Mouse (Mus musculus) spleen, postnatal 4 days (tissue): ENCODE data around the gene Scyl1.
"Not testable (repeated sequence)": the region's sequence is repeated elsewhere in the genome, so short reads cannot be mapped to it uniquely, and the experiment has no call there.

Experiments used
- DNase-seq, 2 experiments: peaks; one replicate each; pipeline ENCODE4 v3.0.0; 2022; ENCODE audit warnings: low spot score in 2 of 2

The Scyl1 gene

DNA sequence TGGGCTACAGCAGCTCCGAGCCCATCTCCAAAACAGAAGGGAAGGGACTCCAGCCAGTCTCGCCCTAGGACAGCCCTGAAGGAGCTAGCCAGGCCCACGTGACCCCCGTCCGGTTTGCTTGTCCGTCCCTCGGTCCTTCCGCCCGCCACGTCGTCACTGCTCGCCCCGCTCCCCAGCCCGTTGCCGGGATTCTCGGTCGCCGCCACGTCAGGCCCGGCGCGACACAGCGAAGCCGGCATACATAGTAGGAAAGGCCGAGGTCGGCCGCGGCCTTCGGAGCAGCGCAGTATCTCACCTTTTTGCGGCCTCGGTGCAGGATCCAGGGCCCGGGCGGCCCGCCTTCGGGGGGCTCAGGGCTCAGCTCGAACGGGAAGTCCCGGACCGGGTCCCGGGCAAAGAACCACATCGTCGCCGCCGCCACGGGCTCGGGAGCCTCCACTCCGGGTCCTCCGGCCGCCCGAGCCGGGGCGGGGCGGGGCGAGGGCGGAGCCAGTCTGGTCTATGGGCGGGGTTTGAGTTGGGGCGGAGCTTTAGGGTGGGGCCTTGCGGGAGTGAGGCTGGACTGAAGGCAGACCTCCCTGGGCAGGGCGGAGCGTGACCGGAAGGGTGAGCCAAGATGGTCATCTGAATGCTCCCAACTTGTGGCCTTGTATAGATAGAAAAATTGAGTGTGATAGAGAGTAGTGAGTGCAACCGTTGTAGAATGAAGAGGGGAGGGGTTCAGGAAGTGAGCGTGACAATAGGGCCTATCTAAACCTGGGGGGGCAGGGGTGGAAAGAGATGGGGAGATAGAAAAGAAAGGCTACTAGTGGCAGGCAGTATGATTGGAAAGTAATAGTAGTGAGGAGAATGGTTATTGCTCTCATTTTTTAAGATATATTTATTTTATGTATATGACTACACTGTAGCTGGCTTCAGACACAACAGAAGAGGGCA is at the start of gene Scyl1:
Gene Scyl1, minus strand, starts transcription at position 495 of the 936 bp plus-strand sequence.
- DNase-seq, result peak; percentile 96 to 98

DNA sequence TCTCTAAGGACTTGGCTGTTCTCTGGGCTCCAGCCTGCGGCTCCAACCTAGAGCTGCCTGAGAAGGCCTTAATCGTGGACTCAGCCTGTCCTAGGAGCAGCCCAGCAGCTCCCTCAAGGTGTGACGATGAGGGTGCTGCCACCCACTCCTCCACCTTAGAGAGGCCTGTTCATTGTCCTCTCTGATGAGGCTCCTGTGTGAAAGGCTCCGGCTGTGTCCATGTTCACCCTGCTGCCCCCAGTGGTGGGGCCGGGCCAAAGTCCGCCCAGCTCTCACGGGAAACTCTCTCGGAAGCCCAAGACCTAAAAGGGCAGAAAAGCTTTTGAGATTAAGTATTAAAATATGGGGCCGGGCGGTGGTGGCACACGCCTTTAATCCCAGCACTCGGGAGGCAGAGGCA is 48.3 kb upstream of the Scyl1 start:
- peak in 1 of 2 experiments; percentile 46 for DNase-seq

DNA sequence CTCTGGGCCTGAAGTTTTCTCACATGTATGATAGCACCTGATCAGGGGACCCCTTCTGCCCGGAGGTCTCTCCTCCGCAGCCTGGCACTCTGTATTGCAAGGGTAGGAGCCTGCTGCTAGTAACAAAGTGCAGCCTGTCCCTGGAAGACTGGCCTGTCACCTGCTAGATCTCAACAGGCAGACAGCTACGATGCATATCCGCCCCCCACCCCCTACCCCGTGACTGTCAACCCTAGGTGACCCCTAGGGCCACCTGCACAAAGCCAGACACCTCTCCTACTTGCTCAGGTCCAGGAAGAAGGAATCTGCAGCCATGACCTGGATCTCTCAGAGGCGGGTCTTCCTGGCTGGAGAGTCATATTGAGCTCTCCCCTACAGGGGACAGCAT is 47.4 kb upstream of the Scyl1 start:
- DNase-seq, result no peak

DNA sequence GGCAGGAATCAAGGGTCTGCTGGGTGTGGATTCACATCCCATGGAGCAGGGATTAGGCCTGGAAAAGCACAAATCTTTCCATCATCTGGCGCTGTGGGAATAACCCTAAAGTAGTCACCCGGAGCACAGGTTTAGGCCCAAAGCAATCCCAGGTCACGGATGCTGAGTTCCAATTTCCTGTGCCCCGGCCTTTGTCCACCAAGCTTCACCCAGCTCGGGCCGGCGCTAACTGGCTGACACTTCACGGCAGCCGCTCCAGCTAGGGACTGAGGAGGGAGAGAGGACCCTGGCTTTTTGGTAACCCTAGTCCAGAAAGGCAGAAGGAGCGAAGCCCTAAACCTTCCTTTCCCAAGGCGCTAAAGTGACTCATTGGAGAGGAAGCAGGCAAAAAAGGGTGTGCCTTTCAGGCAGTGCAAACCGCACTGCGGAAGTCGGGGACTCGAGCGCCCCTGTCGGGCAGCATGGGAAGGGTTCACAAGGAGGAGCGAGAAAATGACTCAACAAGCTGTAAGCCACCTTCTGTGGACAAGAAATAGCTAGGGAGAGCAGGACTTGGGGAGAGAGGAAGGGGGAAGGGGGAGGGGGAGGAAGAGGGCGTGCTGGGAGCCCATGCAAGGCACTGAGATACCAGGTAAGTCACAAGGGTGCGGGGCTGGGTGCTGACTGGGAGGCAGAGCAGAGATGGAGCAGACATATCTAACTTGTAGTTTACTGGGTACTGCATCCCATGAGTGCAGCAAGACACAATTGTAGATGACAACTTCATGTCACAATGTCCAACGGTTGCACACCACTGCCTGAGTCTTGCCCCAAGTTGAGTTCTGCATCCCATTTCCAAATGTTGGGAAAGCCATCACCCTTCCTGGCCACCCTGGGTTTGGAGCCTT is 46.7 kb upstream of the Scyl1 start:
- peak; percentile 90 to 96 for DNase-seq

DNA sequence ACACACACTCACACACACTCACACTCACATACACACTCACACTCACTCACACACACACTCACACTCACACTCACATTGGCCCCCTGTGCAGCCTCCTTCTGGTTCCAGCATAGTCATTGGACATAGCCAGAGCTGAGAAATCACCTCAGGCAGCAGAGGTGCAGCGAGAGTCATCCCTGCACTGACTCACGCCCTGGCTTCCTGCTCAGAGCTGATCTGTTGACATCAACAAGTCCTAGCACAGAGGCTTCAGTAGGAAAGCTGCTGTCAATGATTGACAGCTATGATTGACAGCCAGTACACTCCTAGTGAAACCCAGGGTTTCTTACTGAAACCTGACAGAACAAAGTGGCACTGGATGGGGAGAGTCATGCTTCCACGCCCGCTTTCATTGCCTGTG is 44.7 kb upstream of the Scyl1 start:
- no peak for DNase-seq

DNA sequence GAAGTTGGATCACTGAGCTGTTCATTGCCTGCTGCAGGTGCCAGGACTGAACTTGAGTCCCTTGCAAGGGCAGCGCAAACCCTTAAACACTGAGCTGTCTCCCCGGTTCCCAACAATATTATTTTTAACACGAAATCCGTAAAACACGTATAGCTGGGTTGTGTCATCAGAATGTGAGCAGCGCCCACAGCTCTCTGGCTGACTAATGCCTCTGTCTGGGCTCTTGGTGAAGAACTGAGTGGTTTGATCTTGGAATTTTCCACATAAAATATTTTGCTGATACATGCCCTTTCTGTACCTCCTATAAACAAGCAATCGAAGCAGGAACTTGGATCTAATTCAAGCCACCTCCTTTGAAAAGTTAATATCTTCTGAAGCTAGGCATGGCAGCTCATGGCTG is 43.8 kb upstream of the Scyl1 start:
- DNase-seq, result no peak

DNA sequence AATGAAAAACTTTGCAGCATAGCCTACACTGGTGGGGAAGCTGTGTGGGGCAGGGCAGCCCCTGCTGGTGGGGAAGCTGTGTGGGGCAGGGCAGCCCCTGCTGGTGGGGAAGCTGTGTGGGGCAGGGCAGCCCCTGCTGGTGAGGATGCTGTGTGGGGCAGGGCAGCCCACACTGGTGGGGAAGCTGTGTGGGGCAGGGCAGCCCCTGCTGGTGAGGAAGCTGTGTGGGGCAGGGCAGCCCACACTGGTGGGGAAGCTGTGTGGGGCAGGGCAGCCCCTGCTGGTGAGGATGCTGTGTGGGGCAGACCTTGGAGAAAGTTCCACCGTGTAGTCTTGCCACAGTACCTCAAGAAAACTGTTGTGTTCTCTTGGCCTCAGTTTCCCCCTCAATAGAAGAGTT is 42.8 kb upstream of the Scyl1 start:
- DNase-seq, result not testable (repeated sequence)

DNA sequence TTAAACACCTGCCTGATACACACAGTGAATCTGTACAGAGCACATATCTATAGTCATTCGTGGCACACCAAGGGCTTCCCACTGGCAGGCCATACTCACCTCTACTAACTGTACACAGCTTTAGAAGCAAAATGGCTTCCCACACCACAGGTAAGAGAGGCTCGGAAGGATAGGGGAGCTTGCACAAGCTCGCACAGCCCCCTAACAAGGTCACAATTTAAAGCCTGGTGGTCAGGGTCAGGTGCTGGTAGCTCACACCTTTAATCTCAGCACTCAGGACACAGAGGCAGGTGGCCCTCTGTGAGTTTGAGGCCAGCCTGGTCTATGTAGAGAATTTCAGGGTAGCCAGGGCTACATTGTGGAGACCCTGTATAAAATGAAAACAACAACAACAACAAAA is 42.3 kb upstream of the Scyl1 start:
- no peak for DNase-seq

DNA sequence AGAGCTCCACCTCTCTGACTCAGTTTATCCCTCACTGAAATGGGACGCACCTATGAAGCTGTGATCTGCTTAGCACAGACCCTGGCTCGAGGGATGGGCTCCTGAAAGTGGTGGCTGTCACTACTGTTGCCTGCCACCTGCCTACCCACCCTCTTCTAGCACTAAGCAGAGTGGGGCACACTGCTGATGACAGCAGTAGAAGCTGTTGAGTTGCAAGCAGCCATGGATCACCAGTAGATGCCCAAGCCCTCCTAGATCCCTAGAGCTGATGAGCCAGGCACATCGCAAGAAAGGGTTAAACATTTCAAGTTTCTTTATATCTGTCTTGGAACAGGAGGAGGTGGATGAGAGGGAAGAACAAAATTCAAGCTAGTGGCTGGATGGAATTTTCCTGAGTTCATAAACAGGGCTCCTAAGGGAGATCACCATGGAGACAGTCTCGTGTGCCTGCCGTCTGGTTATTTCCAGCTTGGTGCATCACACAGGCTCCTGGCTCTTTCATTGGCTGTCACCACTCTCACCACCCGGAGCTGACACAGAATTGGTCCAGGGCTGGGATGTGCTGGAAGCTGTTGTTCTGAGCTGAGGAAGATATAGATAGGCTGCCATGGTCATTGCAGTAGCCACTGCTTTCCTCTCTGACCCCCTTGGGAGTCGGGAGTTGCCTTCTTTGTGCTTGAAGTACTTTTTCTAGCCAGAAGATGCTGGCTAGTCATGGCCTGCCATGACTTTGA is 40.7 kb upstream of the Scyl1 start:
- no peak for DNase-seq

DNA sequence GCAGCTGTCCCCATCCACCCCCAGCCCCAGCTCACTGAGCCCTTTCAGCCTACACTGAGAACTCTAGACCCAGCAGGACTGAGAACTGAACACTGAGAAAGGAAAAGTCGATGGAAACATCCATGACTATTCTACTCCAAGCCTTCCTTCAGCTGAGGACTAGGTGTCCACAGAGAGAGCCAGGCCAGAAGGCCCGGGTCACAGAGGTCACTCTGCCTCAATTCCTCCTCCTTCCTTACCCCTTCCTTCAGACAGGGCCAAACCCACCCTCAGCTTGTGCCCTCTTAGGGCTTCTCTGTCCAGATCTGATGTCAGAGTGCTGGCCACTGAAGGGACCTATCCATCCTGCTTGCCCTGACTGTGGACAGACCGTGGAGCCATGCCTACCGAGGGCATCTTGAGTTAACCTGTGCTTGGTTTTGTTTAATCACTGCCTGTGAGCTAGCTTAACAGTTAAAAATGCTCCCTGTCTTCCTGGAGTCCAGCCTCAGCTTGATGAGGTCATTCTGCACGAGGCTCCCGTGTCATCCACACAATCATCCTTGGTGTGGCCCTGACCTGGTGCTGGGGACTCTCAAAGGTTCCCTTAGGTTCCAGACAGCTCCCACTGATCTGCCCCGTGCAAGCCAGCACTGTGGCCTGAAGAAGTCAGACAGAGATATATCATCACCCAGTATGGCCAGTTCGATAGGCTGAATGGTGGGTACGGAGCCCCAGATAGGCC is 39.8 kb upstream of the Scyl1 start:
- no peak for DNase-seq

DNA sequence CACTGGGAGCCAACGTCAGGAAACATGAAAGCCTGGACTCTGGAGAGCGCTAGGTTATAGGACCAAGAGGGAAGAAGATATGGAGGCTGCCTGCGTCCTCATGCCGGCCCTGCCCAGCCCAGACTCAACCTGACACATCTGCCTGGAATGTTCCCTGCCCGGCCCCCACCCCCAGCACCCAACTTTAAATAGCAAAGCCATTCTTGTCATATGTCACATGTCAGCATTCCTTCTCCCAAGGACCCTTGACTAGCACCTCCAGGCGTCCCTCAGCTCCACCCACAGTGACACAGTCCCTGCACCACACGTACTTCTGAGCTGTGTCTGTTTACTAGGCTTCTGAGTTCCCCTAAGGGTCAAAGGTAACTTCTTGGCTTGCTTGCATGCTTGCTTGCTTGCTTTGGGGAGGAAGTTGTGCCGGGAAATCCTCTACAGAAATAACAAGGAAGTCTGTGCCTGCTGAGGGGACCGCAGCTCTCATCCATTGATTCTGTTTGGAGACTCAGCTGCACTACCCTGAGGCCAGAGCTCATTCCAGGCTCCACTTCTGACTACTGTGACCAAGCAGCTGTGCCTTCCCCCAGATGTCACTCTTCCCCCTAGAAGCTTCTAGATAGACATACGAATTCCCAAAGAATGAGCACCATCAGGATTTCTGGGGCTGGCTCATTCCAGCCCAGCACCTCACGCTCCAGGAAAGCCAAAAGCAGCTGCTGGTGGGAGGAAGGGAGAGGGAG is 39.1 kb upstream of the Scyl1 start:
- DNase-seq, result no peak

DNA sequence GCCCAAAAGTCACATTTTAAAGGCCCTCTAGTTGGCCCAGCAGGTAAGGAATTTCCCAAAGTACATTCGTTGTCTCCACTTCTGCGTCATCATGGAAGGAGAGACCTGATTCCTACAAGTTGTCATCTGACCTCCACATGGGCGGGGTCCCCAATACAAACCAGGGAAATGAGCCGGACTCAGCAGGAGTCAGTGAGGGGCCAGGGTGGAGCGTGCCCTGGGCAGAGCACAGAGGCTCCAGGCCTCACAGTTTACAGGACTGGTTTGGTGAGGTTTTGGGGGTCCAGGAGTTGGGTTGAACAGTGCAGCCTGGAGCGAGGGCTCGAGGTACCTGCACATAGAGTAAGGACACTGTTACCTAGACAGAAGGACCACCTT is 38.5 kb upstream of the Scyl1 start:
- no peak for DNase-seq

DNA sequence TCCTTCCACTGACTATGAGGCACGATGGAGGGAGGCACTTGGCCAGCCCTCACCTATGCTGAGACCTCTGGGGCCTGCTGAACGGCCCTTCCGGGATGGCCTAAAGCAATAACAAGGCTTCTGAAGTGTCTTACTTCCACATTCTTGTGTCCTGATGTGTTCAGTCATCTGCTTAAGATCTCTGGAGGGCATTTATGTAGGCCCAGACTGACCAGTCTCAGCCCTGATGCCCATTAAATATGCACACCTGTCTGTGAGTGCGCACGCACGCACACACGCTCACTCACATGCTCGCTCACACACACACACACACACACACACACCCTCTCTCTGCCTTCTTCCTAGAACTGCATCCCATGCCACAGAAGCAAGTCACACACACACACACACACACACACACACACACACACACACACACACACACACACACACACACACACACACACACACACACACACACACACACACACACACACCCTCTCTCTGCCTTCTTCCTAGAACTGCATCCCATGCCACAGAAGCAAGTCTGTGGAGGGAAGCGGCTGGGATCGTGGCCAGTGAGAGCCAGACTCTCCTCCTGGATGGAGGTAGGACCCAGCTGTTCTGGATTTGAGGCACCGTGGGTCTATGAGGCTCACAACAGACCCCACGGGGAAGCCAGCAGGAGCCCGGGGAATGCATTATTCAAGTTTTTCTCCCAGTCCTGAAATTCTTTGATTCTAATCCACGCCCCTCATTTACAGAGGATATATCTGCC is 37.9 kb upstream of the Scyl1 start:
- no peak for DNase-seq

DNA sequence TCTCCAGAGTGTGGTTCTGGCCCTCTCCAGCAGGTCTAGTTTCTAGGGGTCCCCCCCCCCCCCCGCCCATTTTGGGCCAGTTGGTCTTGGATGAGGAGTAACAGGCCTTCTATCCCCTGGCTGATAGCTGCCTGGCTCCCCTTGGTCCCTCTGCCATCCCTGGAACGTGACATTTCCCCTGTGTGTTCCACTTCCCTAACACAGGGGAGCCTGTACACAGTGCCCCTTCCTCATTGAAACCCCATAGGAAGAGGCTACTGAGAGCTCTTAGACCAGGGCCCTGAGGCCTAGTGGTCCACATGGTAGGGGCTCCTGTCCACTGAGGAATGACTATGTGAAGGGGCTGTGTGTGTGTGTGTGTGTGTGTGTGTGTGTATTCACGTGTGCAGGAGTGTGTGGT is 36.5 kb upstream of the Scyl1 start:
- no peak for DNase-seq

DNA sequence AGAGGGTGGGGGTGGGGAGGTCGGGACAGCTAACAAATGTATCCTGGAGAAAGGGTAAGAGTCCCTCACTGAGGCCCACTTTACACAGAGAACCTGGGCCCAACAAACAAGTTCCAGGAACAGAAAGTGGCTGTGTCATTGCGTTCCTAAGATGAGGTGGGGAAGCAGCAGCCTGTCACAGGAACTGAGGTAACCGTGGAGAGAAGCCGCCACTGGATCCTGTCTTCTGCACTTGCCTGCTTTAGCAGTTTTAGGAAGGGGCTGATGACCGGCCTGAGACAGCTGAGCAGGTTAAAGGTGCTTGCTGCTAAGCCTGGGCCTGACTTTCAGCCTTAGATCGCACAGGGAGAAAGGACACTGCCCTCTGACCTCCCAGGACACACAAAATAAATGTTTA is 35.6 kb upstream of the Scyl1 start:
- peak in 1 of 2 experiments; percentile 43 for DNase-seq

DNA sequence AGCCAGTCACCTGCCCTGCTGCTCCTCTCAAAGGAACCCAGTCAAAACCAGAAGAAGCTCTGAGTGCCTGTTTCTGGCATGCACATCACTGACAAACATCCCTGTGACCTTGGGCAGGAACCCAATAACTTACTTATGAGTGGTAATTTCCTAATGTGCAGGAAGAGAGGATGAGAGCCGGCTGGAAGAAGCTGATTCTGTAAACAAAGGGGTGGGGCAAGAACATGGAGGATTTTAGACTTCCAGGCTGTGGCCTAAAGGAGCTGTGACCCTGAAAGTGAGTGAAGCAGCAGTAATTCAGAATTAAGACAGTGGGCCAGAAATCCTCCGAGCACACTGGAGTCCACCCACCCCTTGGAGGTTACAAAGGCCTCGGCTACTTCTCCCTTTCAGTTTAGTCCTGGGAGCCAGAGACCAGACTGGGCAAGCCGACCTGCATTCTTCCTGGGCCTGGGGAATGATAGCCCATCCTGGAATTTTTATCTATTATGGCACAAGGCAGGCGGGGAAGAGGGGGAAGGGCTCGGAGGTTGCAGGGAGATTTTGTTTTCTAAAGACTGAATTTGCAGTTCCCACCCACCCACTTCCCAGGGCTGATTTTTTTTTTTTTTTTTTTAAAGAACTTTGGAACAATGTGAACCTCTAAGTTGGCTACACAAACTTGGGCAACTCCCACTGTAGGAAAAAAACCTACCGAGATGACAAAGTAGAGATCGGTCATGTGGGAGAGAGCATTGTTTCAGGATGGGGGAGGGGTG is 35.0 kb upstream of the Scyl1 start:
- DNase-seq, result no peak

DNA sequence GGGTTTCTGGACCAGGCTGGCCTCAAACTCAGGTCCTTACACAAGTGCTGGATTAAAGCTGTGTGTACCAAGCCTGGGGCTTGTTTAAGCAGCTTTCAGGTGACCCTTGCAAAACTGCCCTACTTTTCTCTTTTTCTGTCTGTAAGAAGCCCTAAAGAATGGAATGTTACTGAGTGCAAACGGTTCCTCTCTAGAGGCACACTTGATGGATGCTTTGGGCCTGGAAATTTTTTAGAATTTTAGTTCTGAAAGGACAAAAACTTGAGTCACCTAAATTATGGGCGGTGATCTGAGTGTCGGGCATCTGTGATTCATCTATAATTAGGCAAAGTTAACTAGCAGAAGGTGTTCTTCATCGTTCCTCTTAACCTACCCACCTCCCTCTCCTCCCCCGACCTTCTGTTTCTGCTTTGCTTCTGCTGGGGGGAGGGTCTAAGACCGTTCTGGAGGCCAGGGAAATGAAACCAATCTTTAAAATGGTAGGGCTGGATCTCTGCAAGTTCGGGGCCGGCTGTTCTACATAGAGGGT is 33.2 kb upstream of the Scyl1 start:
- no peak for DNase-seq

DNA sequence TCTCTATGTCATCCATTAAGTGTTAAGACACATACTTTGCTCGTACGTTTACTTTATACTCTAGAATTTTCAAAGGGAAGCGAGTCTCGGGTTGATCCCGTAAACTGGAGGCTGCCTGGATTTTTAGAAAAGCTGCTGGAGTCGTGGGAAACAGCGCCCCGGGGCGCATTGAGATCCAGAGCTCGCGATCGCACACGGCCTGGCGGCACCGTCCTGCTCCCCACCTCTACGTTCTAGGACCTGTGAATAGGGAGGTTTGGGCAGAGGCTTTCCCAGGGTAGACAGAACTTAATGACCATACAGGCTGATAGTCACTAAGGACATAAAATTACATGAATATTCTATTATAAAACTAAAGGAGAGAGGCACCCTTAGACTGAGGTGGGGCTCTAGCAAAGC is 32.7 kb upstream of the Scyl1 start:
- DNase-seq, result peak in 1 of 2 experiments; percentile 78
